Mouse (Mus musculus) v-Abl transformed pro-B cells (cell line): Measurements from ENCODE around the gene Il20rb.

Source experiments
- in situ Hi-C, 2 experiments: fragments of 400-800 bp; cut with MboI; formaldehyde crosslinking; loops; one replicate each; pipeline ENCODE4 v1.15.1; 2025; ENCODE audit not compliant: unreplicated experiment in 2 of 2

Gene Il20rb

GRCm38 (mm10) chr9:100486431-100486830 lies at the start of gene Il20rb:
TSS of gene Il20rb (minus strand) at chr9:100486788.
- in situ Hi-C loops: no loop called here

DNA sequence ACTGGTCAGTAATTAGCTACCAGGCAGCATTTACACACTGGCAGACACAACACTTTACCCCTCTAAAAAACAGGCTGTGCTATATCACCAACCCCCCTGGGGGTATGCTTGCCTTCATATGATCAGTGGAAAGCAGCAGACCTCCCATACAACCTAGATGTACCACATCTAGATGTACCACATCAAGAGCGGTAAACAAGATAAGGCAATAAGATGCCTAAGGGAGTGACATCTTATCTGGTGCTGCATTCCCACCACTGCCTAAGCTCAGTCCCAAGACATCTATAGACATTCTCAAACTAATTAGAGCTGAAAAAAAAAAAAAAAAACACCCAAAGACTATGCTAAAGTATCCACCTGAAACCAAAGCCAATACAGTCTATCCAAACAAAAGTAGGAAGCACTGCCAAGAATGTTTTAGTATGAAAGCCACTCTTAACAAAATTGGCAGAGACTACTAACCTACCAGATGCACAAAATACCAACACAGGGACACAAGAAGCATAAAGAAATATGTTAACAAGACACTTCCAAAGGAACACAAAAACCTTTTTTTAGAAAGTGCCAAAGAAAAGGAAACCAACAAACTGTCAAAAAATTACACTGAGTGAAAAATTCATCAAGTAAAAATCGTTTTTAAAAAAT lies 49.2 kb upstream of the Il20rb start:
- in situ Hi-C loops: loop anchor here in 1 of 2 experiments (25.0 kb wide), 1 partner anchor 973 kb away; the partner anchor contains the start of gene Armc8

- in situ Hi-C loops: loop anchor here in 1 of 2 experiments (25.0 kb wide), 1 partner anchor 972 kb away; the partner anchor contains the start of gene Armc8
These were observed 48.1 kb upstream of the Il20rb start for GRCm38 (mm10) chr9:100534686-100535085.

DNA sequence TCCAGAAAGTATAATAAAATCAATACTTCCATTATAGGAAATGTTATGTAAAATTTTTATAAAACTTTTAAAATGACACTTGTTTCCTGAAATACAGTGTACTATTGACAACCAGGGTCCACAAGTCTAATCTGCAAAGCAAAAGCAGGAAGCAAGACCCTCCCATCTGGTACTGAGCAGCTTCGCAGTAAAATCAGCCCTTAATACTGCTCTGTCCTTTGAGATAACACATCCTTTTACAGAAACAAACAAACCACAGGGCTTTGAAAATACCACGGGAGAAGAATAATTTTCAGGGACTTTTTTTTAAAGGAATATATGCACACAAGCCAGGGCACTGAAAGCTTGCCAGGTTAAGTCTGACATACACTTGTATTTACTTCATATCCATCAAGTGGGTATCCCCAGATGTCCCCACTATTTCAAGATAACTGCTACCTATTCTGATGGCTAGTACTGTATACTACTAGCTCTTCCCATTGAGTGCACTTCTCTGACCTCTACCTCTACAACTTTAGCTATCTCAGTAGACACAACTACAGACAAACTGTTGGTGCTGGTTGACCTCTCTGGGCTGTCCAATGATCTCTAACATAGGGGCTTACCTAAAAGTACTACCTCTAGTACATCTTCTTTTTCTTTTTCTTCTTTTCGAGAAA lies 46.4 kb upstream of the Il20rb start:
- in situ Hi-C loops: loop anchor here in 1 of 2 experiments (25.0 kb wide), 1 partner anchor 971 kb away; the partner anchor contains the start of gene Armc8

DNA sequence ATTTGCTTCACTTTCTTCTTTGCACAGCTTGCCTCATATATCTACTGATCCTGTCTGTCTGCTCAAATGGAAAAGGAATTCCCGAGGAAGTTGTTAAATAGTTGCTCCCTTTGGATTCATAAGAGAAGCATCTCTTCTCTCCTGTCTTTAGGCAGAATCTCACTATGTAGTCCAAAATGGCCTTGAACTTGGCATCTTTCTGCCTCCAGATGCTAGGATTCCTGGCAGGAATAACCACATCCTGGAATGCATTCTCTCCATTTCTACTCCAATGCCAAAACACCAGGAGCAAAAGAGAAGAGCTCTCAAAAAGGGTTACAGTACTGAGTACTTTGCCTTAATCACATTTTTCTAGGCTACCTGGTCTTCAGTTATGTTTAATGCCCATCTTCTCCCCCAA lies 44.7 kb upstream of the Il20rb start:
- in situ Hi-C loops: loop anchor here in 1 of 2 experiments (25.0 kb wide), 1 partner anchor 969 kb away; the partner anchor contains the start of gene Armc8

- in situ Hi-C loops: loop anchor here (10.0 to 25.0 kb wide), 2 partner anchors 630 to 963 kb away; partner anchors contain the start of gene Armc8 (in 1 of the 2)
These were observed 38.6 kb upstream of the Il20rb start for GRCm38 (mm10) chr9:100525225-100525624.

GRCm38 (mm10) chr9:100522029-100522428 lies 35.4 kb upstream of the Il20rb start:
- in situ Hi-C loops: loop anchor here in 1 of 2 experiments (5.0 to 10.0 kb wide), 2 partner anchors 480 to 633 kb away; no protein-coding TSS in a partner anchor

- in situ Hi-C loops: loop anchor here in 1 of 2 experiments (5.0 to 10.0 kb wide), 2 partner anchors 482 to 634 kb away; no protein-coding TSS in a partner anchor
These were observed 34.0 kb upstream of the Il20rb start for GRCm38 (mm10) chr9:100520586-100520985.

DNA sequence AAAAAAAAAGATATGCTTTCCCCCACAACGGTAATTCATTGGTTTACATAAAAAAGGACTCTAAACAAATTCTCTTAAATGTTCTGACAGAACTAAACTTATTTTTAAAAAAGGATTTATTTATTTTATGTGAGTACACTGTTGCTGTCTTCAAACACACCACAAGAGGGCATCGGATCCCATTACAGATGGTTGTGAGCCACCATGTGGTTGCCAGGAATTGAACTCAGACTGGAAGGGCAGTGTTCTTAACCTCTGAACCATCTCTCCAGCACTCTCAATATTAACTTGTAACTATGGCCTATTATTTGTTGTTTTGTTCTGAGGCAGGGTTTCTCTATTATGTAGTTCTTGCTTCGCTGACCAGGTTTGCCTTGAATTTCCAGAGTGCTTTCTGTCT lies 33.4 kb upstream of the Il20rb start:
- in situ Hi-C loops: loop anchor here in 1 of 2 experiments (5.0 to 10.0 kb wide), 2 partner anchors 482 to 635 kb away; no protein-coding TSS in a partner anchor

DNA sequence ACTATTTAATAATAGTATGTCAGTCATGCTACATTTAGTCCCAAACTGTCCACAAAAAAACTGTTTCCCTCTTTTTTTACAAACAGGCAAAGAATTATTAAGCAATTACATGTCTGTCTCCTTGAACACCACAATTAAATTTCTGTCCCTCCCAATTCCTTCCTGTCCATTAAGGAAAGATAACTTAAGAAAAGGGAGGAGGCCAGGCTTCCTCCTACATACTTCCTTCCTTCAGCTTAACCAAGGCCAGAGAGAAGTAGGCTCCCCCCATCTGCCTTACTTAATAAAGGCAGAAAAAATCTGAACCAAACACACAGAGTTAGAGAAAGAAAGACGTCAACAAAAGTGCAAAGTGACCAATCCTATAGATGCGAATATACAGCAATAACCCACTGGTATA lies 21.0 kb upstream of the Il20rb start:
- in situ Hi-C loops: no loop called here

DNA sequence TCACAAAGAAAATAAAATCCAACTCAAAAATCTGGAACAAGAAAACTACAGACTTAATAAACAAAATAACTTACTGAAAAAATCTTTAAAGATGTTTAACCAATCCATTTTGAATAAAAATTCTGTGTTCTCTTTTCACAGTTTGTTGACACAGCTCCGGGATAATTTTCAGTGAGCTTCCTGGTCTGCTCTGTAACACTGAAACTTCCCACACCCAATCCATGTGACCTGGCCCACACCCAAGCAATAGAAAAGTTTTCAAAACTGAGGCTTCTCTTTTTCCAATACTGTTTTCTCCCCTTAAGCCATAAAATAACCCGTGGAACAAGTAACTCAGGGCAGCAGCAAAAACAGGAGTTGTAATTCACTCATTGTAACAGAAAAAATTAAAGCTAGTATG lies 20.1 kb upstream of the Il20rb start:
- in situ Hi-C loops: no loop called here

GRCm38 (mm10) chr9:100505498-100505897 lies 18.9 kb upstream of the Il20rb start:
- in situ Hi-C loops: no loop called here

- in situ Hi-C loops: no loop called here
These were observed 7.1 kb upstream of the Il20rb start for GRCm38 (mm10) chr9:100493611-100494261.

DNA sequence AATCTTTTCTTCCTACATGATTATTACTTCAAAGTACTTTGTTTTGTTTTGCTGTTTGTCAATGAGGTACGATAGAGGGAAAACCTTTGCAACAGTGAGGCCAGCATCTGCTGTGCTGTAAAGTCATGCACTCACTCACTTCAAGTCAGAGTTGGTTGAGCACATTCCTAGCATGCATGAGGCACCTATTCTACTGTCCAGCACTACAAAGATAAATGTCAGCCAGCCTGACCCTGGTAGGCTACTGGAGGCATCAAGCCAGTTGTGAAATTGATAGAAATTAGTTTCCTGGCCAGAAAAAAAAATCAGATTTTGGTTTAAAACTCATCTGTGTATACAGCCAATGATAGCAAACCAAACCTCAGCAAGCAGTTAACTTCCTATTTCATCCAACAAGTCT lies 4.8 kb upstream of the Il20rb start:
- in situ Hi-C loops: no loop called here

GRCm38 (mm10) chr9:100488969-100489368 lies 2.4 kb upstream of the Il20rb start:
- in situ Hi-C loops: no loop called here

GRCm38 (mm10) chr9:100488056-100488713 lies 1.6 kb upstream of the Il20rb start:
- in situ Hi-C loops: no loop called here

DNA sequence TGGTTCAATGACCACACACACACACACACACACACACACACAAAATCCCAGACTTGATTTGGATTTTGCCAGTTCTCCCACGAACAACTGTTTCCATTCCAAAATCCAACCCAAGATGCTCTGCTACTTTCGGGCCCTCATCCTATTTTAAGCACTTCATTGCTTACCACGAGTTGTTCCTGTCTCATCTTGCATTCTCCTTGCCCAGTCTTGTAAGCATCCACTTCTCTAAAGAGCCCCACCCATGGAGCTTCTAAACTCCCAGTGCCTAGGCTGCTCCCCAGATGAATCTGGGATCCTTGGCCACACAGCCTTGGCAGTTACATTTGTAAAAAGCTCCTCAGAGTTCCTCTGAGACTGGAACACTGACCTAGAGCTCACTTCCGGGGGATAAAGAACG lies 3.3 kb downstream of the Il20rb start:
- in situ Hi-C loops: no loop called here

GRCm38 (mm10) chr9:100481626-100482025 lies 5.0 kb downstream of the Il20rb start:
- in situ Hi-C loops: no loop called here

GRCm38 (mm10) chr9:100474056-100474455 lies 12.5 kb downstream of the Il20rb start:
- in situ Hi-C loops: no loop called here

DNA sequence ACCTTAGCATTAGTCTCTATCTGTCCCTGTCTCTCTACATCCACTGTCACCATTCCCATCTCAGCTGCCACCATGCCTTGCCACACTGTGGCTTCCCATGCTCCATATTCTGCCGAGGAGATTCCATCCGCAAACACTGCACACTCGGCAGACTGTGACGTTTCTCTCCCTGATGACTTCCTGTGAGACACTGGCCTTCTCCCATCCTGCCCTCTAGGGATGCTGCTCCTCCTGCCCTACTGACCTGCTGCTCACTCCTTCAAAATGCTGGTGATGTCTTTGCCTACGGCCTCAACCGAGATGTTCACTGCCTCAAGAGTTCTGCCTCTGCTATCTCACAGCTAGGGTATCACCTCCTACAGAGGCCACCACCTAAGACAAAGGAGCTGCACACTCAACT lies 13.2 kb downstream of the Il20rb start:
- in situ Hi-C loops: no loop called here

GRCm38 (mm10) chr9:100472931-100473330 lies 13.7 kb downstream of the Il20rb start:
- in situ Hi-C loops: no loop called here
